Mouse (Mus musculus) forebrain, embryonic 13.5 days (tissue): ENCODE results near the gene Itga7. TPM values are rescaled to one million over a fixed set of nuclear protein-coding genes. Genes with fewer than 3 reads are reported as not detected.

Source experiments
- ATAC-seq: fragments of 200-750 bp; cut with Nextera tagmentation; 2 replicates; pipeline ENCODE4 v1.8.0; 2017
- H3K27ac ChIP-seq: fragments of 300-500 bp; sonication (generic); 2 replicates; pipeline ENCODE4 v1.5.1; 2015; ENCODE audit warnings: inconsistent platforms, mild to moderate bottlenecking, moderate library complexity
- H3K27me3 ChIP-seq: fragments of 300-500 bp; sonication (generic); 2 replicates; pipeline ENCODE4 v1.6.1; 2015; ENCODE audit warnings: mild to moderate bottlenecking, inconsistent platforms
- H3K36me3 ChIP-seq: fragments of 300-500 bp; sonication (generic); 2 replicates; pipeline ENCODE4 v1.6.1; 2015; ENCODE audit warnings: mild to moderate bottlenecking, inconsistent platforms; ENCODE audit not compliant: poor library complexity, severe bottlenecking
- H3K4me1 ChIP-seq: fragments of 300-500 bp; sonication (generic); 2 replicates; pipeline ENCODE4 v1.6.1; 2015; ENCODE audit warnings: inconsistent platforms
- H3K4me2 ChIP-seq: fragments of 300-500 bp; sonication (generic); 2 replicates; pipeline ENCODE4 v1.6.1; 2015; ENCODE audit warnings: inconsistent platforms, mild to moderate bottlenecking, moderate library complexity
- H3K4me3 ChIP-seq: fragments of 300-500 bp; sonication (generic); 2 replicates; pipeline ENCODE4 v1.5.1; 2015; ENCODE audit warnings: mild to moderate bottlenecking, inconsistent platforms
- H3K9ac ChIP-seq: fragments of 300-500 bp; sonication (generic); 2 replicates; pipeline ENCODE4 v1.6.1; 2015; ENCODE audit warnings: mild to moderate bottlenecking, inconsistent platforms
- H3K9me3 ChIP-seq: fragments of 300-500 bp; sonication (generic); replicated peaks from 2 replicates; pipeline ENCODE4 v1.6.1; 2016; ENCODE audit warnings: inconsistent platforms
- WGBS: fragments of 180-500 bp; shearing (Covaris S2); methylation state at CpG from one replicate; pipeline ENCODE4 v1.1.7; 2015; 5-methylcytosine and 5-hydroxymethylcytosine counted together
- polyA plus RNA-seq: library from polyadenylated mRNA; unstranded; fragments of >200 nt; fragmentation: Nextera tagmentation; extraction: Ambion mirVana; gene quantifications from 2 replicates; pipeline ENCODE4 v1.2.1, GENCODE M21; 2015

Itga7 gene
- polyA plus RNA-seq, 1 experiment from 2014 or later = 0.83 TPM

DNA sequence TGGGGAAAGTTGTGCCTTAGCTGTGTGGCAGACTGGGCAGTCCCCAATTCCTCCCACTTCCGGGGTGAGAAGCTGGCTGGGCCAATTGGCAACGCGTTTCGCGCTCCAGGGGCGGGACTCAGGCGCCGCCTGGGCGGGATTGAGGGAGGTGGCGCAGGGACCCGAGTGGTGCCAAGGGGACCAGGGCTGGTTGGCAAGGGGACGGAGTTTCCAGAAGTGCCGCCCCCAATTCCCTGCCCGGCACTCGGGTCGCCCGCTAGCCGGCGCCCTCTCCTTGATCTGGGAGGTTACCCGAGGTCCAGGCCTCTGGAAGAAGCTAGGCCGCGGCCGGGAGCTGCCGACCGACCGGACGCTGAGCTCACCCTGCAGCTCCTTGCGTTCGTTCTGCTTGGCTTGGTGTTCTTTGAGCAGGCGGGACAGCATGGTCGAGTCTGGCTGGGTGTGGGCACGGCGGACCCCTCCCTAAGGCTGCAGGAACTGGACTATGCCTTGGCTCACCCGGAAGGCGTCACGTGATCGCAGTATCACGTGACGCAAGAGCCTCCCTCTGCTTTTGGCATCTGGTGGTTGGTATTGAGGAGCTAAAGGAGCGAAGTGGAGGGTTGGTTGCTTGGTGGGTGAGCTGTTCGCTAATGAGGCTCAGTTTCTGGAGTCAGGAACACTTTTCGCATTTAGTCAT is 10.5 kb upstream of the Itga7 start:
- Histone ChIP-seq H3K36me3 (peaks cover 15% of the 10 kb centered on the region; the same call in 1 of the 2 replicates), H3K27ac (peak overlapping the region; percentile 93), H3K4me1 (peaks cover 31% of the 10 kb centered on the region), H3K9me3 (no peaks in the 10 kb centered on the region), H3K9ac (peak overlapping the region; percentile 84), H3K27me3 (peaks cover 6% of the 10 kb centered on the region; the same call in 1 of the 2 replicates), H3K4me2 (peak overlapping the region; percentile 71), H3K4me3 (peak overlapping the region; percentile 81)
- peak; percentile 98 for ATAC-seq
- under 1% methylated on average over 42 of the region's 42 CpGs for WGBS

DNA sequence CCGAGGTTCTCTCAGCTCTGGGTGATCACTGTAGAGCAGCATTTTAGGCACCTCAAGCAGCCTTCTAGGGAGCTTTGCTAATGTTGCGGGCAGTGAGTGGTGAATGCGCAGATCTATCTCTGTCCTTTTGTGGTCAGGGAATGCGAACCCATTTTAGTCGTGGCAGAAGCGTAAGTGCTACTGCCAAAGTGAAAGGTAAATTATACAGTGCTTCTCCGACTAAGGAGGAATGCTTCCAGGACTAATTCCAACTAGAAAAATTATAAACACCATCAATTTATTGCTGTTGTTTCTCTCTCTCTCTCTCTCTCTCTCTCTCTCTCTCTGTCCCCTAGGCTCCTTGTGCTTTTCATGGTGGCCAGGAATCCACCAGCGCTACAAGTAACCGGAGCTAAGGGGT is 9.7 kb upstream of the Itga7 start, which contains the start of gene Bloc1s1:
Gene Bloc1s1, minus strand, starts transcription at position 101 of the 400 bp plus-strand sequence.
- Histone ChIP-seq H3K4me2 (peak within 1 kb of the TSS; percentile 71), H3K27ac (peak within 1 kb of the TSS; percentile 93), H3K9me3 (no peaks in the 10 kb centered on the region), H3K9ac (peak within 1 kb of the TSS; percentile 84), H3K4me3 (peak within 1 kb of the TSS; percentile 81), H3K27me3 (peaks cover 14% of the 10 kb centered on the region; the same call in 1 of the 2 replicates), H3K4me1 (peaks cover 38% of the 10 kb centered on the region), H3K36me3 (0 out of 2 replicates have a peak, but pooled peaks cover 11% of the 10 kb centered on the region)
- 74% methylated on average over 9 of the region's 9 CpGs for WGBS
- no peak for ATAC-seq

DNA sequence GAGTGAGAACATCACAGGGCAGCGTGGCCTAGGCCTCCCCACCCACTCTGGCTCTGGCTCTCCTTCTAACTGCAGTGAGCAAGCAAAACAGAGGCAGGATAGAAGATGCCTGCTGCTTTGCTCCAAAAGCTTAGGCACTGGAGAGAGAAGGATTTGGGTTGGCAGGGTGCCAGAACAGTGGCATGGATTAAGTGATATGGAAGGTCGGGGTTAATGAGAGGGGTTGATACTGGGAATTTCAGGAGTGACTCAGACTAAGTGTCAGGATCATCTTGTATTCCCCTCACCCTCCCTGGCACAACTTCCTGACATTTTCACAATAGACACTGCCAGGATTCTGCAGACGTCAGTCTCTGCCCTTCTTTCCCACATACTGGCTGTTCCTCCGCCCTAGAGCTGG is 5.3 kb upstream of the Itga7 start:
- H3K36me3 ChIP-seq = no peaks in the 10 kb centered on the region
- WGBS = 17% methylated on average over 4 of the region's 4 CpGs
- H3K9me3 ChIP-seq = no peaks in the 10 kb centered on the region
- H3K9ac ChIP-seq = no peak overlapping the region
- H3K27me3 ChIP-seq = peaks cover 55% of the 10 kb centered on the region
- 0 out of 2 replicates have a peak, but pooled peaks have one; percentile 14 for ATAC-seq
- no peak overlapping the region for H3K4me3 ChIP-seq
- no peak overlapping the region for H3K4me2 ChIP-seq
- peaks cover 27% of the 10 kb centered on the region for H3K4me1 ChIP-seq
- no peak overlapping the region for H3K27ac ChIP-seq

DNA sequence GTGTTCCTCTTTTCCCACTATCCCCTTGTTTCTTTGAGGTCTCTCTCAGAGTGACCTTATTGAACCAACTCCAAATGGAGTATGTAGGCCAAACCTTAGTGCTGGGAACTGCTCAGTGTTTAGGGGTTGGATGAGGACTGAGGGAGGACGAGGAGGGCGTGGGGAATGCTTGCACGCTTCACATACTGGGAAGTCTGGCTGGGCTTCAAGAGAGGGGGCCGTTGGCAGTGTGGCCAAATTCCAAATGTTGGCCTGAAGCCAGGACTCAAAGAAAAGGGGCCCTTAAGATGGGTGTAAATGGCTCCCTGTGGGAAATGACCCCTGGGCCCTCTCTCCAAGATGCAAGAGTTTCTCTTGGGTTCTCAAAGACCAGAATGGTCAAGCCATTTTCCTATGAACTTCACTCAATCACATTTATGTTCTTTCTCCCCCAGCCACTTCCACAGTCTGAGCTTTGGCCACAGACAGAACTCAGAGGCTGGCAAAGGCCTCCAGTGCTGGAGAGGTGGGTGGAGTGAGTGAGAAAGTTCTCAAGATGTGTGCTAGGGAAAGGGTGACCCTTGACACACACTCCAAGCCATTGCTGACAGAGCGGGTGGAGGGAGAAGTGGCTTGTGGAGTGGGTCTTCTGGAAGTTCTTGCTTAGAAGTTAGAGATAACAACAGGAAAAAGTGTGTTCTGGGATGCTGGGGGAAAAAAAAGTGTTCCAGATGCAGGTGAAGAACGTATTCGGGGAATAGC is 3.8 kb upstream of the Itga7 start:
- no peak for ATAC-seq
- no peaks in the 10 kb centered on the region for H3K36me3 ChIP-seq
- peaks cover 31% of the 10 kb centered on the region for H3K4me1 ChIP-seq
- 53% methylated on average over 7 of the region's 7 CpGs for WGBS
- H3K4me3 ChIP-seq = no peak overlapping the region
- H3K27ac ChIP-seq = no peak overlapping the region
- peaks cover 70% of the 10 kb centered on the region for H3K27me3 ChIP-seq
- no peak overlapping the region for H3K4me2 ChIP-seq
- no peaks in the 10 kb centered on the region for H3K9me3 ChIP-seq
- H3K9ac ChIP-seq = no peak overlapping the region

DNA sequence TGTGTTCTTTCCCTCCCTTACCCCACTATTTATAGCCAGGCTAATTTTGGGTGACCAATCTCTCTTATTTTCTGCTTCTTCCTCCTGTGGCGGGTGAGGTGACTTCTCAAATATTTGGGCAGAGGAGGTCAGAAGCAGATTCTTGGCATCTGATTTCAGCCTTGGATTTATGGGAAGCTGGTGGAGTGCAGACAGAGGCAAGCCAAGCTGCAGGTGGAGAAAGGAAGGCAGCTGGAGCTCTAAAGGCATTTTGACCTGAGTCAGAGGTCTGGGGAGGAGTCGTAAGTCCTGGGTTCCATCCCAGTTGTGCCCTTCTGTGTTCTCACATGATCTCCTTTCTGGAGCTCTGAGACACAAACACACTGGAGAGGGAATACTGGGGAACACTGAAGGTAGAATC is 2.2 kb upstream of the Itga7 start:
- Histone ChIP-seq H3K9me3 (no peaks in the 10 kb centered on the region), H3K4me3 (no peak overlapping the region), H3K27ac (no peak overlapping the region), H3K36me3 (no peaks in the 10 kb centered on the region), H3K9ac (no peak overlapping the region), H3K4me1 (peaks cover 31% of the 10 kb centered on the region), H3K4me2 (no peak overlapping the region), H3K27me3 (peaks cover 86% of the 10 kb centered on the region)
- ATAC-seq = no peak
- WGBS = 85% methylated on average over 2 of the region's 2 CpGs

DNA sequence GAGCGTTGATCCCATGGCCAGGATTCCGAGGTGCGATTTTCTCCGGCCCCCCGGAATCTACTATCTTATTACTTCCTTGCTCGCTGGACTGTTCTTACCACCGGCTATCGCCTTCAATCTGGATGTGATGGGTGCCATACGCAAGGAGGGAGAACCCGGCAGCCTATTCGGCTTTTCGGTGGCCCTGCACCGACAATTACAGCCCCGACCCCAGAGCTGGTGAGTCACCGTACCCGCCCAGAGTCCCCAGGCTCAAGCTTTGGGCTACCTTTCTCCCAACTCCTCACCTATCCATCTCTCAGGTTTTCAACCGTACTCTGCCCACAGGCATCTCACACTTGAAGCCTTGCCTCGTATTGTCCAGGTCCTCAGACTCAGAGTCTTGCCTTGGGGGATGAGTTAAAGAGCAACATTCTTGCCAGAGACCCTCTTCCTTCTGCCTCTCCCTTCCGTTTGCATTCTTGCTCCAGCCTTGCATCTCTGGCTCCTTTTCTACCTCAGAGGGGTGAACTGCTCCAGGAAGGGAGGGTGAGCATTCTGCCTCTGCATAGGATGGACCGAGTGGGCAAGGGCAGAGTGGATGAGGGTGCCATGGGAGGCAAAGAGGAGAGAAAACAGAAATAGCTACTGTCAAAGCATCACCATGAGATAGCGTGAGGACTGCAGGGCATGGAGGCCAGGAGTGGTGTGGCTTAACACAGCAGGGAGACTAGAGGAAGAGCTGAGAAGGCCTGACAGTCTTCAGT is 531 bp downstream of the Itga7 start:
- peak; percentile 34; the same call in 1 of the 2 replicates for ATAC-seq
- Histone ChIP-seq H3K36me3 (no peaks in the 10 kb centered on the region), H3K4me3 (peak overlapping the region; percentile 38), H3K27ac (no peak overlapping the region), H3K9ac (peak overlapping the region; percentile 50), H3K27me3 (peaks cover 81% of the 10 kb centered on the region), H3K9me3 (no peaks in the 10 kb centered on the region), H3K4me1 (peaks cover 20% of the 10 kb centered on the region; the same call in 1 of the 2 replicates), H3K4me2 (peak overlapping the region; percentile 69)
- 3% methylated on average over 21 of the region's 21 CpGs for WGBS

DNA sequence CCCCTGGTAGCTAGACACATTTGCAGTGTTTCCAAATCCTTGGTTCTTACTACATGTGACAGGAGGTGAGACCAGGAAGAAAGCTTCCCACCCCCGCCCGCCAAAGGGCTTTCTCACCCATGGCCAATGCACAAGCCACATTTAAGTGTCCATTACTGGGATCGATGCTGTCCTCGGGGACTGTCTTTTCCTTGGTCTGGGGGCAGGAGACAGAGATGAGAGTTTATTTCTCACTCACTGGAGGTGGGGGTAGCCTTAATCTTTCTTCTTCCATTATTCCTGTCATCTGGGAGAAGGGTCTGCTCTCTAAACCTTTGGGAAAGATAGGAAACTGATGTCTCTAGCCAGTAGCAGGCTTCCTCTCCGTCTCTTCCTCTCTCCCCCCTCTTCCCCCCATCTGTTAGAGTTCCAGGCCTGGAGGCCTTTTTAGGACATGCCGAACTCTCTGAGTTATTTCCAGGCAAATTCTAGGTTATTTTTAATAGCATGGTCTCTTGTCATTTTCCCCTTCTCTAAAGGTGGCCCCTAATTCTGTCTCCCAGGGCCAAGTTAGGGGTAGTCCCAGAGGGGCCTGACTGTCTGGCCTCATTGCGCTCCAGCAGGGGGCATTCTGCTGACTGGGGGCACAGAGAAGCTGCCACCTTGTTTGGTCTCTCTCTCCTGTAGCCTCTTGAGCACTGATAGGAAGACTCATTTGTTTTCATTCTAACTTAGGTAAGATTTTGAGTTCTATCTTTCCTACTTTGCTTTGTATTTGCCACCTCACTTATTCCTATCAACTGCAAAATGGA is 1.6 kb downstream of the Itga7 start:
- no peaks in the 10 kb centered on the region for H3K9me3 ChIP-seq
- H3K4me2 ChIP-seq = no peak overlapping the region; the same call in 1 of the 2 replicates
- H3K27ac ChIP-seq = no peak overlapping the region
- no peak overlapping the region for H3K4me3 ChIP-seq
- H3K27me3 ChIP-seq = peaks cover 72% of the 10 kb centered on the region
- H3K36me3 ChIP-seq = no peaks in the 10 kb centered on the region
- peaks cover 12% of the 10 kb centered on the region; the same call in 1 of the 2 replicates for H3K4me1 ChIP-seq
- WGBS = 69% methylated on average over 7 of the region's 7 CpGs
- H3K9ac ChIP-seq = peak overlapping the region; percentile 6; the same call in 1 of the 2 replicates
- ATAC-seq = no peak

DNA sequence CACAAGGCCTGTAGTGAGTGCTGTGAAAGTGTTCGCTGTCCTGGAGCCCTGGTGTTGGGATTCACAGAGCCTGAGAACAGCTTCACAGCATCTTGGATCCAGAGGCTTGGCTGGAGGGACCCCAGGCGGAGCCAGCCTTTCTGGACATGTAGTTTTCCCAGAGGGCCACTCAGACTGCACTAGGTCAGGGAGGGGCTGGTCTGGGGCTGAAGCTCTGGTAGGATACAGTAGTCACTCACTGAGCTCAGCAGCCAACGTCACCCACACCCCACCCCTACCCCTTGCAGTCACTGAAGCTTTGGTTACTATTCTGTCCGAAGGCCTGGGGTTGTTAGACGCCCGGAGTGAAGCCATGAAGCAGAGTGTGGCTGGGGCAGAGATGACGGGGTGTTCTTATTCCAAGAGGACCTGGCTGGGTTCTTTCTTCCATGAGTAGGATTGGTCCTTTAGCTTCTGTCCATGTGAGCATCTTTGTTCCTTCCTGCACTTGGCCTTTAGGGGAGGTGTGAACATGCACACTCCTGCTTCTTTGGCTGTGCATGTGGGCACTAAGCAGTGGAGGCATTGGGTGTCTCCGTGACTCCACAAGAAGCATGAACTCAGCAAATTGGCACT is 2.3 kb downstream of the Itga7 start:
- Histone ChIP-seq H3K36me3 (no peaks in the 10 kb centered on the region), H3K27ac (no peak overlapping the region), H3K4me1 (peaks cover 12% of the 10 kb centered on the region; the same call in 1 of the 2 replicates), H3K4me3 (no peak overlapping the region), H3K27me3 (peaks cover 67% of the 10 kb centered on the region), H3K9ac (no peak overlapping the region), H3K9me3 (no peaks in the 10 kb centered on the region), H3K4me2 (no peak overlapping the region)
- ATAC-seq = no peak
- 73% methylated on average over 8 of the region's 8 CpGs for WGBS

DNA sequence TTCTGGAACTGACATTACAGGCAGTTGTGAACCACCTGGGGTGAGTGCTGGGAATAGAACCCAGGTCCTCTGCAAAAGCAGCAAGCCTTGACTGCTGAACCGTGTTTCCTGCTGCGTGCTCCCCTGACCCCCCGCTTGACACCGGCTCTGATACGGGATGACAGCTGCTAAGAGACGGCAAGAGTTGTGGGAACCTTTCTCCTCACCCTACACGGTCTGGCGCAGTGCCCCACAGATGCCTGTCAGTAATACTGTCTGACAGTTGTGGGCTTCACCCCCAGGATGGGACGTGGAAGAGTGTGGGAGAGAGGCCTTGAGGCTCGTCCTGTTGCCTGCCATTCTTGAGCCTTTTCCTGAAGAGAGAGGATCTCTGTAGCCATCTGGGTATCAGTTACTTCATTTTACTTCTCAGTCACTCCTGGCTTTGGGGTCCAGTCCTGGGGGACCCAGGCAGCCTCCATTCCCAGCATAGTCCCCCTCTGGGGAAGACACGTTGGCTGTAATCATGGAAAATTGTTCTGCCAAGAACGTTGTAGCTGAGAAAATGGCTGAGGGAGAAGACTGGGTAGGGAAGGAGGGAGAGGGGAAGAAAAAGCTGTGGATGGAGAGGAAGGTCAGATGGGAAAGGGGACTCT is 4.3 kb downstream of the Itga7 start:
- no peak for ATAC-seq
- H3K27me3 ChIP-seq = peaks cover 47% of the 10 kb centered on the region
- no peak overlapping the region for H3K9ac ChIP-seq
- no peak overlapping the region for H3K4me2 ChIP-seq
- H3K4me1 ChIP-seq = peaks cover 12% of the 10 kb centered on the region; the same call in 1 of the 2 replicates
- H3K4me3 ChIP-seq = no peak overlapping the region
- H3K36me3 ChIP-seq = no peaks in the 10 kb centered on the region
- no peak overlapping the region for H3K27ac ChIP-seq
- no peaks in the 10 kb centered on the region for H3K9me3 ChIP-seq
- WGBS = 76% methylated on average over 12 of the region's 12 CpGs

DNA sequence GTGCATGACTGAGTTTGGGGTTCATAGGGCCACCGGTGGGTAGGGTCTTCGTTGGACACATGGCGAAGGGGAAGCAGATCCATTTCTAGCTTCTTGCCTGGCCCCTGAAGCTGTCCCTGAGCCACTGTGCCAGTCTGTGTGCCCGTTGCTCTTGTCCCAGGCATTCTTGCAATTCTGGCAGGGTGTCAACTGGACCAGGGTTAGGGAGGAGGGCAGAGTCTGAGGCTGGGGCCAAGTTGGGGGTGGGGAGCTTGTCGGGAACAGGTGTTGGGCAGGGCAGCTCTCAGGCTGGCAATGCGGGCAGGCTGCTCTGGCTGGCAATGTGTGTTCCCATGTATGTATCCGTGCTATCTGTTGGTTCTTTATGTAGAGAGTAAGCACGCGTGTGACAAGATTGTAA is 4.8 kb downstream of the Itga7 start:
- no peak for ATAC-seq
- Histone ChIP-seq H3K27ac (no peak overlapping the region), H3K9ac (no peak overlapping the region), H3K4me2 (no peak overlapping the region), H3K36me3 (no peaks in the 10 kb centered on the region), H3K4me1 (peaks cover 10% of the 10 kb centered on the region; the same call in 1 of the 2 replicates), H3K4me3 (no peak overlapping the region), H3K27me3 (peaks cover 41% of the 10 kb centered on the region), H3K9me3 (no peaks in the 10 kb centered on the region)
- 82% methylated on average over 9 of the region's 9 CpGs for WGBS
